In the genomic region with DNA sequence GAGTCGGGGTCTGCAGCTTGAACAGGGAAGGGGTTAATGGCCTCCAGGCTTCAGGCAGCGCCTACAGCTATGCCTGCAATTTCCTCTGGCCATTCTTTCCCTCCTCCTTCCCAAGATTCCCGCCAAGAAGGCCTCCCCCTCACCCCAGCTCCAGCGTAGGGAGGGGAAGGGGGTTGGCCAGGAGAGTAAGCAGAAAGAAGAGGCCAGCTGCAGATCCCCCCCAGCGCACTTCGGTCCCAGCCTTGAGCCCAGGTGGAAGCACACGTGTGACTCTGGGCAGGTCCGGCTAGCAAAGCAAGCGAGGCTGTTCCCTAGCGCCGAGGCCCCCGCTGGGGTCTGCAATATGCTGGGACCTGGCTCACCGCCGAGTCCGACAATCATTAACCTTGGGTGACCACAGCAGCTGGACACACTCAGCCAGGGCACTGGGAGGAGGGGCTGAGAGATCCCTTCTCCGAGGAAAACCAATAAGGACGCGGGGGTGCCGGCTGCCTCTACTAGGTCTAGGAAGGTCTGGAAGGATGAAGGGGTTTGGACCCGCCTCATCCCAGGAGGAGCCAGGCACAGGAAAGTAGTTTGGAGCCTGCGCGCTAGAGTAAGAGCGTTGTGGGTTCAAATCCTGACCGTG, we compare ENCODE assay signal across 8 mouse cellular contexts. TPM values are rescaled to one million over a fixed set of nuclear protein-coding genes. Genes with fewer than 3 reads are reported as not detected.
DNase-seq lines count a peak whose midpoint lies in the region; ATAC-seq lines count a peak whose summit lies in the region.

Gene Eva1b, plus strand, starts transcription at position 212 of the 628 bp plus-strand sequence.

- peaks cover 35% of the 10 kb centered on the region for H3K4me1 ChIP-seq in megakaryocyte, embryonic 14.5 days
- peaks cover 12% of the 10 kb centered on the region for H3K4me1 ChIP-seq in forebrain, embryonic 14.5 days (ENCODE audit: control insufficient read depth, insufficient read depth, low read length)
- peaks cover 56% of the 10 kb centered on the region for H3K4me1 ChIP-seq in hindbrain, embryonic 10.5 days (replicated peaks)
- peaks cover 57% of the 10 kb centered on the region for H3K4me1 ChIP-seq in limb, embryonic 12.5 days (replicated peaks)
- H3K4me1 ChIP-seq in midbrain, embryonic 15.5 days, result peaks cover 22% of the 10 kb centered on the region

- WGBS in forebrain, embryonic 14.5 days, result 5% methylated on average over 24 of the region's 24 CpGs
- WGBS in hindbrain, embryonic 10.5 days, result 1% methylated on average over 24 of the region's 24 CpGs
- under 1% methylated on average over 23 of the region's 24 CpGs for WGBS in limb, embryonic 12.5 days
- WGBS in midbrain, embryonic 15.5 days, result 3% methylated on average over 24 of the region's 24 CpGs

- H3K9me3 ChIP-seq in megakaryocyte, embryonic 14.5 days, result peaks cover 11% of the 10 kb centered on the region
- no peaks in the 10 kb centered on the region for H3K9me3 ChIP-seq in forebrain, embryonic 14.5 days (replicated peaks; ENCODE audit: control insufficient read depth, low read length)
- no peaks in the 10 kb centered on the region for H3K9me3 ChIP-seq in hindbrain, embryonic 10.5 days
- H3K9me3 ChIP-seq in limb, embryonic 12.5 days, result no peaks in the 10 kb centered on the region
- no peaks in the 10 kb centered on the region for H3K9me3 ChIP-seq in midbrain, embryonic 15.5 days

- no peak within 1 kb of the TSS for H3K27ac ChIP-seq in forebrain, embryonic 14.5 days (ENCODE audit: low read depth, low read length)
- H3K27ac ChIP-seq in hindbrain, embryonic 10.5 days, result peak within 1 kb of the TSS; percentile 86
- H3K27ac ChIP-seq in limb, embryonic 12.5 days, result peak within 1 kb of the TSS; percentile 98
- H3K27ac ChIP-seq in midbrain, embryonic 15.5 days, result no peak within 1 kb of the TSS

- peak within 1 kb of the TSS; percentile 51 for H3K9ac ChIP-seq in forebrain, embryonic 14.5 days (ENCODE audit: low read length)
- peak within 1 kb of the TSS; percentile 92 for H3K9ac ChIP-seq in limb, embryonic 12.5 days (replicated peaks)
- H3K9ac ChIP-seq in midbrain, embryonic 15.5 days, result peak within 1 kb of the TSS; percentile 18; the same call in 1 of the 2 replicates

- H3K27me3 ChIP-seq in megakaryocyte, embryonic 14.5 days (replicated peaks), result peaks cover 20% of the 10 kb centered on the region
- peaks cover 33% of the 10 kb centered on the region for H3K27me3 ChIP-seq in forebrain, embryonic 14.5 days (replicated peaks; ENCODE audit: control insufficient read depth, insufficient read depth, low read length)
- peaks cover 64% of the 10 kb centered on the region for H3K27me3 ChIP-seq in hindbrain, embryonic 10.5 days (ENCODE audit: insufficient read depth, poor library complexity, severe bottlenecking)
- no peaks in the 10 kb centered on the region for H3K27me3 ChIP-seq in limb, embryonic 12.5 days
- peaks cover 38% of the 10 kb centered on the region for H3K27me3 ChIP-seq in midbrain, embryonic 15.5 days (replicated peaks)

- H3K4me3 ChIP-seq in megakaryocyte, embryonic 14.5 days (replicated peaks), result peak within 1 kb of the TSS; percentile 92
- peak within 1 kb of the TSS; percentile 38 for H3K4me3 ChIP-seq in forebrain, embryonic 14.5 days (ENCODE audit: low read depth, low read length)
- H3K4me3 ChIP-seq in hindbrain, embryonic 10.5 days, result peak within 1 kb of the TSS; percentile 61
- H3K4me3 ChIP-seq in limb, embryonic 12.5 days (replicated peaks), result peak within 1 kb of the TSS; percentile 80
- H3K4me3 ChIP-seq in midbrain, embryonic 15.5 days, result peak within 1 kb of the TSS; percentile 35

- H3K4me2 ChIP-seq in forebrain, embryonic 14.5 days (ENCODE audit: low read length), result peak within 1 kb of the TSS; percentile 63
- H3K4me2 ChIP-seq in limb, embryonic 12.5 days, result peak within 1 kb of the TSS; percentile 99
- peak within 1 kb of the TSS; percentile 59 for H3K4me2 ChIP-seq in midbrain, embryonic 15.5 days

- peaks cover 46% of the 10 kb centered on the region for H3K36me3 ChIP-seq in megakaryocyte, embryonic 14.5 days (replicated peaks; ENCODE audit: low read length)
- no peaks in the 10 kb centered on the region for H3K36me3 ChIP-seq in forebrain, embryonic 14.5 days (ENCODE audit: control insufficient read depth, insufficient read depth, low read length)
- no peaks in the 10 kb centered on the region for H3K36me3 ChIP-seq in hindbrain, embryonic 10.5 days
- peaks cover 11% of the 10 kb centered on the region; the same call in 1 of the 2 replicates for H3K36me3 ChIP-seq in limb, embryonic 12.5 days
- H3K36me3 ChIP-seq in midbrain, embryonic 15.5 days (replicated peaks), result no peaks in the 10 kb centered on the region

- peak; percentile 22 for DNase-seq in forebrain, embryonic 14.5 days (ENCODE audit: low spot score)
- peak; percentile 82 for DNase-seq in hindbrain, embryonic 10.5 days (ENCODE audit: low spot score)
- peak; percentile 38 for DNase-seq in urinary bladder, postnatal 25 days (ENCODE audit: low spot score)
- DNase-seq in cerebellum, adult 11 months, result no peak

- no peak for ATAC-seq in megakaryocyte, adult 5-6 weeks (ENCODE audit: poor library complexity, severe bottlenecking)
- ATAC-seq in forebrain, embryonic 14.5 days, result peak; percentile 40
- ATAC-seq in limb, embryonic 12.5 days (ENCODE audit: insufficient number of reproducible peaks, insufficient read depth, low FRiP score, low TSS enrichment, low read depth), result peak; percentile 43
- no peak for ATAC-seq in midbrain, embryonic 15.5 days (replicated peaks)

RNA-seq across cellular contexts. Expression of gene Eva1b, which starts in this region (rescaled TPM):
- polyA plus RNA-seq in megakaryocyte, embryonic 14.5 days (2012; ENCODE audit: insufficient read depth, low replicate concordance), result 18.4 and 56.4 TPM in 2 replicates
- total RNA-seq in megakaryocyte, adult 5-6 weeks (2015), result 0.82 and 1.1 TPM in 2 replicates
- 0.24 and 1.3 TPM in 2 replicates for total RNA-seq in megakaryocyte, adult 5-6 weeks (2017)
- polyA plus RNA-seq in forebrain, embryonic 14.5 days (2014; fragmentation: Nextera tagmentation; extraction: Ambion mirVana), result 13.4 and 14.2 TPM in 2 replicates
- polyA plus RNA-seq in hindbrain, embryonic 10.5 days (2016; fragmentation: Nextera tagmentation; extraction: Ambion mirVana), result 29.8 and 35.3 TPM in 2 replicates
- polyA plus RNA-seq in limb, embryonic 12.5 days (2016; fragmentation: Nextera tagmentation; extraction: Ambion mirVana), result 65.6 and 67.5 TPM in 2 replicates
- 11.8 and 12.0 TPM in 2 replicates for polyA plus RNA-seq in midbrain, embryonic 15.5 days (2015; fragmentation: Nextera tagmentation; extraction: Ambion mirVana)

Comparison
In these comparisons a context has a peak if more than half of its experiments do, and no peak if none do; other contexts are left out.
1. H3K4me3 ChIP-seq: peak in every context shown above with its lines; median percentile 92 in megakaryocyte, embryonic 14.5 days; 80 in limb, embryonic 12.5 days; 61 in hindbrain, embryonic 10.5 days; 38 in forebrain, embryonic 14.5 days; 35 in midbrain, embryonic 15.5 days.
2. ATAC-seq: peak in forebrain, embryonic 14.5 days (single experiment) and limb, embryonic 12.5 days (single experiment); none in megakaryocyte, adult 5-6 weeks (single experiment) and midbrain, embryonic 15.5 days (single experiment).
3. H3K27ac ChIP-seq: peak in hindbrain, embryonic 10.5 days (single experiment) and limb, embryonic 12.5 days (single experiment); none in forebrain, embryonic 14.5 days (single experiment) and midbrain, embryonic 15.5 days (single experiment).
4. H3K9ac ChIP-seq: peak in every context shown above with its lines; median percentile 92 in limb, embryonic 12.5 days; 51 in forebrain, embryonic 14.5 days; 18 in midbrain, embryonic 15.5 days.
5. Peak in every context shown above with its lines, with median percentiles within 50 percentile points of each other: H3K4me2 ChIP-seq.